Mouse (Mus musculus): ENCODE measurements at regions not wholly inside any gene's neighbourhood (a gene's known extent, or its start where the extent isn't known, plus 50 kb on each side); places are given as distances from the start of the nearest gene placed in this dataset.
A peak's percentile ranks its signal among the peaks of the same experiment; 100 is the strongest.
"Not testable (repeated sequence)": the region's sequence is repeated elsewhere in the genome, so short reads cannot be mapped to it uniquely, and the experiment has no call there.

DNA sequence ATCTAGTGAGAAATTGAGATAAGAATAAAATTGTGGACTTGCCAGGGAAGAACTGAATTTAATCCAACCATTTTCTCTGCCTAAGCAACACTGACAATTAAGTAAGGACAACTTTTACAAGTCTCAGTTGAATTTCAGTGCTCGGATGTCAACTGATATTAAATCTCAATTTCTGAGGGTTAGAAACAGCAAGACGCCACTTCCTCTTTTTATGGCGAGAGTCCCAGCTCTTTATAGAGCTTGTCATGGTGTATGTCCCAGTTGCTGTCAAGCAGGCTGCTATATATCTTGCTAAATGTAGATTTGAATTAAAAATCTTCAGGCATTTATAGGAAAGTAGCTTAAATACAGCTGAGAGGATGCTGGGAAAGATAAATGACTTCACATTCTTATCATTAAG, 697.8 kb upstream of the Got2 start:
- intact Hi-C loops (cut with DNase I) = no loop called here
- no peak for DNase-seq

GRCm38 (mm10) chr8:96552512-96552911, 664.2 kb upstream of the Got2 start:
- no peak for DNase-seq

GRCm38 (mm10) chr8:96550408-96550807, 662.1 kb upstream of the Got2 start:
- DNase-seq = no peak
- intact Hi-C loops (cut with DNase I) = no loop called here

More at GRCm38 (mm10) chr8:96552512-96552911, 664.2 kb upstream of the Got2 start:
- intact Hi-C loops (cut with DNase I) = no loop called here

DNA sequence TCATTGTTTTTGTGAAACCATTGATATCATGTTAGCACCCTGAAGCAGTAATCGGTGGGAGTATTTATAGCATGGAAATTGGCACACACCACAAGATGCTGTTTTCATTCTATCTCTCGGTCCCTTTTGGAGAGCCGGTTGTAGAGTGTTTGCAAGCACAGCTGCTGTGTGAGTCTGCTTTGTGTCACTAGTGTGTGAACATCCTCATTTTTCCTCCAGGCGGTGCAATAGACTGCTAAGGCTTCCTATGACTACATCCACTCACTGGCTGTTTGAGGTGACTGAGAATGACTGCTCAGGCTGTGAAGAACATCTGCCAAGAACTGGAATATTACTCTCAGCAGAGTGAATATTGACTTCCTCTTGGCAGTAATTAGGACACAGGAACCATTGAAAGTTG, 660.3 kb upstream of the Got2 start:
- intact Hi-C loops (cut with DNase I) = no loop called here
- DNase-seq = no peak

DNA sequence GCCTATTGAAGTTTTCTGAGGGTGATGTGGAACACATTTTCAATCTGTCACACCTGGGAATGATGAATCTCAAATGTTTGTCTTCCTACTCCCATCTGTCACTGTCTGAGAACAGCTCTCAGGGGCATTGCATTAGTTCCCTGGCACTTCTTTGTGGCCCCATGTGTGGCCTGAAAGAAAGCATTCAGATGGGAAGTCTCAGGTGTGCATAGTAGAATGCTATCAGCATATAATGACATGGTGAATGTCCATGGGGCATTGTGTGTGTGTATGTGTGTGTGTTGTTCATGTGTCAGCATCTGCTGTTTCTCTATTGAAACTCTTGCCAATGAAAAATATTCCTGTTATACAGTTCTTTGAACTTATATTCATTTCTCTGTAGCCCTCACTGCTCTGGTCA, 659.8 kb upstream of the Got2 start:
- DNase-seq = no peak
- intact Hi-C loops (cut with DNase I) = no loop called here

GRCm38 (mm10) chr8:96542215-96542614, 653.9 kb upstream of the Got2 start:
- intact Hi-C loops (cut with DNase I) = no loop called here
- no peak for DNase-seq

GRCm38 (mm10) chr8:96498854-96499253, 610.5 kb upstream of the Got2 start:
- no peak for DNase-seq
- intact Hi-C loops (cut with DNase I) = no loop called here

GRCm38 (mm10) chr8:96495406-96495805, 607.1 kb upstream of the Got2 start:
- no peak for DNase-seq
- intact Hi-C loops (cut with DNase I) = no loop called here

DNA sequence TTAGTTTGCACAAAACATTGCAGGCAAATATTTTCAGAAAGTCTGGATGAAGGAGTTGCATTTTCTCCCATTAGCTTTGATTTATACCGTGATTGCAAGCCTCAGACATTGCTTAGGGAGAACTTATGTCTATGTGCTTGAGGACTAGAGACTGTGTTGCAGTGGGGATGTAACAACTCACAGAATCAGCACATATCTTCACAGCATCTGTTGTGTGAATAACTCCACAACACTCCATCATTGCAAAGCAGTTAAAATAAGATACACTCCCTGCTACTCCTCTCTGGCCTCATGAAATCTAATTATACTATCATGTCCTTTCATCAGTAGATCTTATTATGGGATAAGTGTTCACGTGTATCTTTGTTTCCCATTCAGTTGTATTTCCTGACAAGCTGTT, 601.5 kb upstream of the Got2 start:
- intact Hi-C loops (cut with DNase I) = no loop called here
- DNase-seq = no peak

DNA sequence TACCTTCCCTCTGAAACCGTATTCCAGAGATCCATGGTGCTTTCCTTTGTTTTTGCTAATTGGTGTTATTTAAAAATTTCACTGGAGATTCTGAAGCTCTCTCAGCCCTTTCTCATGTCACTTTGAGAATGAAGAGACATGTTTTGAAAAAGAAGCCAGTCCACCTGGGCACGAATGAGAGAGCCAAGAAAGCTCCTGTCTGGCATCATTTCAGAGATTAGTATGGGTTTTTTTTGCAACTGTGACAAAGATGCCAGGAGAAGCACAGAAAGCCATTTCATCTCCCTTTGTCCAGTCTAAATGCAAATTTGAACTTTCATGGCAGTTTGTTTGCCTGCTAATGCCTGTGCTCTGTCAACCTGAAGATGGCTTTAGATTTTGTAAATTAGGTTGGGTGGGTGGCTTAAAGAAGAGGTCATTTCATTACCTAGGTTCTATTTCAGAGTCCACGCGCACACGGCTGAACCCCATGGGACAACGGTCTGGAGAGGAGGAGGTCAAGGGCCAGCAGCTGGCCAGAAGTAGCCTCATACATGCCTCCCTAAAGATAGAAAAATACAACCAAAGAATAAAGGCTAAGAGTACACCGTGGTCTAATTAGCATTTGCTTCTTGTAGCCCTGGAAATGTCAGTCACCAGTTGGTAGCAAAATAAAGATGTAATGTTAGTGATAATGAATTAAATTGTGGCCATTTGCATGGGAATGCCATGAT, 600.5 kb upstream of the Got2 start:
- intact Hi-C loops (cut with DNase I) = no loop called here
- no peak for DNase-seq

DNA sequence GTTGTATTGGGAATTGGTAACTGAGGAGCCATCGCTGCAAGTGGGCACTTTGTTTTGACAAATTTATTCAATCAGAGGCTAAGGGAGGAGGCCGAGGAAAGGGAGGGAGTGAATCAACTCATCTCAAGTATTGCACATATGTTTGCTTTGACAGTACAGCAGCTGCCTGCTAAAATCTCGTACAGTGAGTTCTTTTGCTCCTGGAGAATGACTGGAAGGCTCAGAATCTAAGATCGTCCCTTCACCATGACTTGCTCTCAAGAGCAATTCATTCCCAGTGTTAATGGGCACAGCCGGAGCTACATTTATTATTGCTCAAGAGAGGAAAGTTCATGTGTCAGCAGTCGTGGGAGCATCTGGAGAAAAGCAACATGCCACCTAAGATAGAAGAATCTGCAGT, 567.6 kb upstream of the Got2 start:
- intact Hi-C loops (cut with DNase I) = no loop called here

GRCm38 (mm10) chr8:96455336-96455735, 567.0 kb upstream of the Got2 start:
- intact Hi-C loops (cut with DNase I) = no loop called here
- DNase-seq = no peak

More for the DNA sequence above, 567.6 kb upstream of the Got2 start:
- DNase-seq = no peak

DNA sequence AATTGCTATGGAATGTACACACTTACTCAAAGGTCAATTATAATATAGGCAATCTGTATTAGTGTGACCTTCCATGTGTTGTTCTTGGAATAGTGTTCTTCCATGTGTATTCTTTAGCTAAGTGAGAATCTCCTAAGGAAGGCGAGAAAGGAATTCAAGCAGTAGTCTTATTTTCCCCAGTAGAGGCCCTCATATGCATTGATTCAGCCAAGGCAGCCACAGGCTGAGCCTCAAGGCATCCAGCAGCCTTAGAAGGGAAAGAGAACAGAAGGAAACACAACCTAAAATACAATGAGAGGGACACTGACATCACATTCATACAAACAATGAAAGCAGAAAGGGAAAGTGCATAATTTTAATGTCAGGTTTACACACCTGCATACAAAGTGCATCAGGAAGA, 541.4 kb upstream of the Got2 start:
- DNase-seq = no peak

GRCm38 (mm10) chr8:96426900-96427299, 538.6 kb upstream of the Got2 start:
- peak in 1 of 2 experiments; percentile 1 for DNase-seq
- intact Hi-C loops (cut with DNase I) = no loop called here

More for the DNA sequence above, 541.4 kb upstream of the Got2 start:
- intact Hi-C loops (cut with DNase I) = no loop called here

DNA sequence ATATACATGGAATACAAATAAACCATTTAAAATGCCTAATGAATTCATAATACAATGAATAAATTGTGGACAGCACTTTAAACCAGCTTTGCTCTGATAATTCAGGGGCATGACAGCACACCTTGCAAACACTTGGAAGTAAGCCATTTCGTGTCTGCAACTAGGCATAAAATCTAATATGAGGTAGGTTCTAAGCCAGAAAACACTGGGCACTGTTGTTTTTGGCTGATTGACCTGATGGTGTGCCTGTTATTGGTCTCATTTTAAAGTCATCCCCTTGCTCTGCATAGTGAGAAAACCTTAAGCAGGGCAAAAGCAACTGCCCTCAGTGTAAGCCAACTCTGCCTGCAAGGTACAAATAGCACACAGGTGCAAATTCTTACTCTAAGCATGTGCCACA, 521.3 kb upstream of the Got2 start:
- intact Hi-C loops (cut with DNase I) = no loop called here
- DNase-seq = no peak

DNA sequence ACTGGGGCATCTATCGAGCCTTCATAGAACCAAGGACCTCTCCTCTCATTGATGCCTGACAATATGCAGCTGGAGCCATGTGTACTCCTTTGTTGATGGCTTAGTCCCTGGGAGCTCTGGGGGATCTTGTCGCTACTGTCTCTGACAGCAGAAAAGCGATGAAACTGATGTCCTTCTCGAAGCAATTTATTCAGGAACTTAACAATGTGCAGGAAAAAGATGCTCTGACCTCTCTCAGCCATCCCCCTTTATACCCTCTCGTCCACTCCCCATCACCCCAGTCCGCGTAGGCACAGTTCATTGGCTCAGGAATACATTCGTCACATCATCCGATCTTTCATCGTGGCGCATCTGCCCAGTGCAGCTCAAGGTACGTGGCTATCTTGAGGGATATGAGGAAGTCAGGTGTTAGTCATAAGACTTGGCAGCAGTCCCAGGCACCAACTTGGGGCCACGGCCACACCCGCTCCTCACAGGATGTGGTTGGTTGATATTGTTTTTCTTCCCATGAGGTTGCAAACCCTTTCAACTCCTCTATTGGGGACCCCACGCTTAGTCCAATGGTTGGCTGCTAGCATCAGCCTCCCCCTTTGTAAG, 516.3 kb upstream of the Got2 start:
- intact Hi-C loops (cut with DNase I) = no loop called here
- no peak for DNase-seq

- intact Hi-C loops (cut with DNase I) = no loop called here
- DNase-seq = no peak
Observed at GRCm38 (mm10) chr8:96403669-96404068, 515.3 kb upstream of the Got2 start.

GRCm38 (mm10) chr8:96399381-96399780, 511.0 kb upstream of the Got2 start:
- intact Hi-C loops (cut with DNase I); DNase-seq: not testable (repeated sequence)

GRCm38 (mm10) chr8:96393024-96393423, 504.7 kb upstream of the Got2 start:
- no peak for DNase-seq
- intact Hi-C loops (cut with DNase I) = no loop called here

- DNase-seq = no peak
- intact Hi-C loops (cut with DNase I) = no loop called here
Observed at GRCm38 (mm10) chr8:96389251-96389650, 500.9 kb upstream of the Got2 start.

- intact Hi-C loops (cut with DNase I) = no loop called here
Observed at GRCm38 (mm10) chr8:96370500-96370899, 482.2 kb upstream of the Got2 start.

GRCm38 (mm10) chr8:96362853-96363445, 474.6 kb upstream of the Got2 start:
- intact Hi-C loops (cut with DNase I) = no loop called here
- DNase-seq = no peak

More at GRCm38 (mm10) chr8:96370500-96370899, 482.2 kb upstream of the Got2 start:
- no peak for DNase-seq
